Mouse (Mus musculus): Measurements from ENCODE around the gene Med27. TPM values are rescaled to one million over a fixed set of nuclear protein-coding genes. Genes with fewer than 3 reads are reported as not detected.

The Med27 gene
- polyA plus RNA-seq, 1 experiment from 2014 or later, result 13.0 TPM

DNA sequence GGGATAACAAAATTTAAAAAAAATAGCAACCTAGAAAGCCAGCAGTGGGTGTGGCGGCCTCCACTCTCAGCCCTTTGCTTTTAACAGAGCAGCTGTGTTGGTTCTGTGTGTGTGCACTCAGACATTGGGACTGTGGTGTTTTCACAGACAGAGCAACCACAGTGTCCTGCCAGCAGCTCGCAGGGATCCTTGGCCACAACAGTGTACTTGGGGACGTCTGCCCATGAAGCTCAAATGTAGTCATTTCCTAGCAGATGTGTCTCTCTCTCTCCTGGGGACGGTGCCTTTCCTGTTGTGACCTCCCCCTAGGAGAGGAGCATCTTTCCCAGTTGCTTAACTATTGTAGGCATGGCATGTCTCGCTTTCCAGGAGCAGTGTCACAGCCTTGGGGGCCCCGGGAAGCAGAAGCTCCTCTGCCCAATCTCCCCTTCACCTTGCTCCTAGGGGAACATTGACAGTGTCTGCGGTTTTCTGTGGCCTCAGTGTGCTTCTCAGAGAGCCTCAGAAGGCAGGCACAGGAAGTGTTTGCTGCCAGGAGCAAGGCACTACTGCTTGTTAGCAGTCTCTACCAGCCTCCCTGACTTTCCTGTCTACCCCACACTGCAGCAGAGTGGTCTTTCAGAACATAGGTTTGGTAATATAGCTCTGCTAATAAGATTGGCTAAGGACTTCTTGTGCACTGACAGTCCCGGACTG lies 18.5 kb downstream of the Med27 start:
- no peak for ATAC-seq
- H3K9ac ChIP-seq (replicated peaks), result no peak overlapping the region
- H3K36me3 ChIP-seq (replicated peaks; ENCODE audit: insufficient read depth, low read length), result 0 out of 2 replicates have a peak, but pooled peaks cover 2% of the 10 kb centered on the region
- TF ChIP-seq CTCF (IDR thresholded peaks at IDR 0.05; ENCODE audit: low read depth) (no peak), EP300 (IDR thresholded peaks at IDR 0.05; ENCODE audit: low read depth) (no peak)
- no peak overlapping the region for H3K27ac ChIP-seq (ENCODE audit: low read depth)
- H3K4me1 ChIP-seq (ENCODE audit: insufficient read depth), result no peaks in the 10 kb centered on the region
- 64% methylated on average over 8 of the region's 8 CpGs for WGBS (ENCODE audit: insufficient replicate concordance)
- H3K27me3 ChIP-seq (ENCODE audit: insufficient read depth, low read length), result no peaks in the 10 kb centered on the region
- H3K9me3 ChIP-seq (ENCODE audit: low read length), result no peaks in the 10 kb centered on the region
- no peak overlapping the region for H3K4me2 ChIP-seq (ENCODE audit: low read depth, low read length)
- no peak for DNase-seq
- no peak overlapping the region for H3K4me3 ChIP-seq (ENCODE audit: low read depth, low read length)

DNA sequence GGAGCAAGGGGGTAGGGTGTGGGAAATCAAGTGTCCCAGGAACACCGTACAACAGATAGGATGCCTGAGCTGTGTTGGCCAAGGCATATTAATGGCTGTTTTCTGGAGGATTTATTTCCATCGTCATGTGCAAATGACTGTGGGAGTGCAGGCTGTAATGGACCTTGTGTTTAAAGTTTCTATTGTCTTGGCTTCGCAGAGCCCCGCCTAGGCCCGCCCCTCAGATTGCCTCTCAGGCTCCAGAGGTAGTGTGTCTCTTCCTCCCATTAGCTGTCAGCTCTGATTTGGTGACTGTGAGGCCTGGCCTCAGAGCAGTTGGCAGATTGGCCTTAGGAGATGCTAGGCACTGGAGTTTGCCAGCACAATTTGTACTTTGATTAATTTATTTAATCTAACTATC lies 22.1 kb downstream of the Med27 start:
- no peak for TF ChIP-seq EP300 (IDR thresholded peaks at IDR 0.05; ENCODE audit: low read depth)
- TF ChIP-seq CTCF (IDR thresholded peaks at IDR 0.05; ENCODE audit: low read depth), result no peak
- Histone ChIP-seq H3K27ac (ENCODE audit: low read depth) (no peak overlapping the region), H3K36me3 (replicated peaks; ENCODE audit: insufficient read depth, low read length) (no peaks in the 10 kb centered on the region), H3K27me3 (ENCODE audit: insufficient read depth, low read length) (no peaks in the 10 kb centered on the region), H3K4me2 (ENCODE audit: low read depth, low read length) (no peak overlapping the region), H3K9me3 (ENCODE audit: low read length) (no peaks in the 10 kb centered on the region), H3K4me1 (ENCODE audit: insufficient read depth) (no peaks in the 10 kb centered on the region), H3K9ac (replicated peaks) (no peak overlapping the region), H3K4me3 (ENCODE audit: low read depth, low read length) (no peak overlapping the region)
- no peak for DNase-seq
- no peak for ATAC-seq
- 84% methylated on average over 5 of the region's 5 CpGs for WGBS (ENCODE audit: insufficient replicate concordance)

DNA sequence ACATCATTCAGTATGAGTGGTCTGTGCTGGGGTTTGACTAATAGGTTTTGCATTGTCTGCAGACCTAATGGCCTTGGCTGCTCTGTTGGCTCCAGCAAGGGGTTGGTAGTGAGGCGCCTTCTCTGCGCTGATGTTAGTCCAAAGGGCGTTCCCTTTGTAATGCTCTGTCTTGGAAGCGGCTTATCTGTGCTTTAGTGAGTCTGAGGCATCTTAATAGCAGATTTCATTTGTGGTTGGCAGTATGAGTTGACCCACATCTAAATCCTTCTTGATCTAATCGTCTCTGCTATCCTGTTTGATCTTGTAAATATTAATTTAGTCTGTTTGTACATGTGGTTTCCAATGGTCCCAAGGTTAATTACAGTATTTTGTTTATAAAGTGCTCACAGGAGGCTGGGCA lies 25.6 kb downstream of the Med27 start:
- Histone ChIP-seq H3K4me1 (ENCODE audit: insufficient read depth) (no peaks in the 10 kb centered on the region), H3K4me3 (ENCODE audit: low read depth, low read length) (no peak overlapping the region), H3K4me2 (ENCODE audit: low read depth, low read length) (no peak overlapping the region), H3K9me3 (ENCODE audit: low read length) (no peaks in the 10 kb centered on the region), H3K36me3 (replicated peaks; ENCODE audit: insufficient read depth, low read length) (no peaks in the 10 kb centered on the region), H3K27me3 (ENCODE audit: insufficient read depth, low read length) (no peaks in the 10 kb centered on the region), H3K27ac (ENCODE audit: low read depth) (no peak overlapping the region), H3K9ac (replicated peaks) (no peak overlapping the region)
- ATAC-seq (no peak), DNase-seq (no peak)
- 77% methylated on average over 5 of the region's 5 CpGs for WGBS (ENCODE audit: insufficient replicate concordance)
- TF ChIP-seq EP300 (IDR thresholded peaks at IDR 0.05; ENCODE audit: low read depth) (no peak), CTCF (IDR thresholded peaks at IDR 0.05; ENCODE audit: low read depth) (no peak)

DNA sequence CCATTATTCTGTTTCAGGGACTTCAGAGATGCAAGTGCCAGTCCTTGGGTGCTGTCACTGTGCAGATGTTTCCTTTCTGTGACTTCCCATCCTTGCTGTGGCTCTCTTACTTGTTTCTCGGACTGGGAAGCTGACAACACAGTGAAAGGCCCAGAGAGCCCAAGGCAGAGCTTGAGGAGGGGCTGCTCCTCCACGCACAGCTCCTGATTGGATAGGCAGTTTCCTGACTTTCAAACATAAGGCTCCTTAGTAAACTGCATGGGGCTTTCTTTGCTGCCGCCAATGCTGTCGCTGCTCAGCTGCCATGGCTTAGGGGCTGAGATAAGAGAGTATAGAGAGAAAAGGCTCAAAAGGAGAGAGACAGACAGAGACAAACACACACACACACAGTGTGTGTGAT lies 35.1 kb downstream of the Med27 start:
- H3K27me3 ChIP-seq (ENCODE audit: insufficient read depth, low read length), result no peaks in the 10 kb centered on the region
- H3K36me3 ChIP-seq (replicated peaks; ENCODE audit: insufficient read depth, low read length), result no peaks in the 10 kb centered on the region
- H3K9ac ChIP-seq (replicated peaks), result no peak overlapping the region
- no peaks in the 10 kb centered on the region for H3K9me3 ChIP-seq (ENCODE audit: low read length)
- H3K4me3 ChIP-seq (ENCODE audit: low read depth, low read length), result no peak overlapping the region
- ATAC-seq (no peak), DNase-seq (no peak)
- H3K4me1 ChIP-seq (ENCODE audit: insufficient read depth), result no peaks in the 10 kb centered on the region
- H3K27ac ChIP-seq (ENCODE audit: low read depth), result no peak overlapping the region
- 46% methylated on average over 4 of the region's 4 CpGs for WGBS (ENCODE audit: insufficient replicate concordance)
- TF ChIP-seq CTCF (IDR thresholded peaks at IDR 0.05; ENCODE audit: low read depth) (no peak), EP300 (IDR thresholded peaks at IDR 0.05; ENCODE audit: low read depth) (no peak)
- no peak overlapping the region for H3K4me2 ChIP-seq (ENCODE audit: low read depth, low read length)

DNA sequence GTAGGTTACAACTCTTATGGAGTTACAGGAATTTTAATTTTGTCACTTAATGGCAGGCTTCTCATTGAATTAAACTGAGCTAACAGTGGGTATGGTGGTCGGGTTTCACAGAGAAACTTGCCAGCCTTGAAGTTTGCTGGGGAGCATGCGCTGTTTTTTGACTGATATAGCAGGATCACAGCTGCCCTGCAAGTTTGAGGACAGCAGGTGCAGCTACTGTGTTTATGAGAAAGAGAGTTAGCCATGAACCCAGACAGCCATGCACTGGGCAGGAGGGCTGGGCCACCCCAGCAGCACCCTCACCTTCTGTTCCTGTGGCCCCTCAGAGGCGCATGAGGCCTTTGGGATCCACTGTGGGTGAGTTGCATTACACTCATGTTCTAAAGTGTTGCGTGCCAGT lies 36.0 kb downstream of the Med27 start:
- no peaks in the 10 kb centered on the region for H3K9me3 ChIP-seq (ENCODE audit: low read length)
- H3K4me2 ChIP-seq (ENCODE audit: low read depth, low read length), result no peak overlapping the region
- peaks cover 4% of the 10 kb centered on the region; the same call in 1 of the 2 replicates for H3K4me1 ChIP-seq (ENCODE audit: insufficient read depth)
- H3K27ac ChIP-seq (ENCODE audit: low read depth), result no peak overlapping the region
- no peak overlapping the region for H3K9ac ChIP-seq (replicated peaks)
- no peaks in the 10 kb centered on the region for H3K27me3 ChIP-seq (ENCODE audit: insufficient read depth, low read length)
- DNase-seq (no peak), ATAC-seq (no peak)
- no peak for TF ChIP-seq CTCF (IDR thresholded peaks at IDR 0.05; ENCODE audit: low read depth)
- TF ChIP-seq EP300 (IDR thresholded peaks at IDR 0.05; ENCODE audit: low read depth), result no peak
- 89% methylated on average over 4 of the region's 4 CpGs for WGBS (ENCODE audit: insufficient replicate concordance)
- H3K4me3 ChIP-seq (ENCODE audit: low read depth, low read length), result no peak overlapping the region
- H3K36me3 ChIP-seq (replicated peaks; ENCODE audit: insufficient read depth, low read length), result no peaks in the 10 kb centered on the region

DNA sequence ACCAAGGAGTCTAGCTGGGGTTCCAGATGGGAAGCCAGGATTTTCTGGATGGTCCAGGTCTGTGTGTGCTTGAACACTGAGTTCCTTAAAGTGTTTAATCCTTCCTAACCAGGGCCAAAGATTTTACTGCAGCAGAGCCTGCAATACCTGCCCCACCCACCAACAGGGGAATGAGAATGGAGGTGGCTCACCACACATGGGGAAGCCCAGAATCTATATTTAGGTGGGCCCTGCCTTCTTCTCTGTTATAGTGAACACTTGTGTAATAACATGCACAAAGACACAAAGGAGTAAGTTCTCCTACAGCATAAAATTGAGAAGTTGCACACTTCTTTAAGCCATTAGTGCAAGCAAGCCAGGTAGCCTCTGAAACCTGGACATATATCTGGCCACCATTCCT lies 36.5 kb downstream of the Med27 start:
- H3K9ac ChIP-seq (replicated peaks), result no peak overlapping the region
- H3K4me2 ChIP-seq (ENCODE audit: low read depth, low read length), result no peak overlapping the region
- no peak for DNase-seq
- TF ChIP-seq EP300 (IDR thresholded peaks at IDR 0.05; ENCODE audit: low read depth) (no peak), CTCF (IDR thresholded peaks at IDR 0.05; ENCODE audit: low read depth) (no peak)
- H3K36me3 ChIP-seq (replicated peaks; ENCODE audit: insufficient read depth, low read length), result no peaks in the 10 kb centered on the region
- no peak overlapping the region for H3K27ac ChIP-seq (ENCODE audit: low read depth)
- no peak for ATAC-seq
- H3K9me3 ChIP-seq (ENCODE audit: low read length), result no peaks in the 10 kb centered on the region
- no peak overlapping the region for H3K4me3 ChIP-seq (ENCODE audit: low read depth, low read length)
- no peaks in the 10 kb centered on the region for H3K27me3 ChIP-seq (ENCODE audit: insufficient read depth, low read length)
- peaks cover 7% of the 10 kb centered on the region; the same call in 1 of the 2 replicates for H3K4me1 ChIP-seq (ENCODE audit: insufficient read depth)
